Mouse (Mus musculus): ENCODE data around the gene Cyb5d1.

DNA sequence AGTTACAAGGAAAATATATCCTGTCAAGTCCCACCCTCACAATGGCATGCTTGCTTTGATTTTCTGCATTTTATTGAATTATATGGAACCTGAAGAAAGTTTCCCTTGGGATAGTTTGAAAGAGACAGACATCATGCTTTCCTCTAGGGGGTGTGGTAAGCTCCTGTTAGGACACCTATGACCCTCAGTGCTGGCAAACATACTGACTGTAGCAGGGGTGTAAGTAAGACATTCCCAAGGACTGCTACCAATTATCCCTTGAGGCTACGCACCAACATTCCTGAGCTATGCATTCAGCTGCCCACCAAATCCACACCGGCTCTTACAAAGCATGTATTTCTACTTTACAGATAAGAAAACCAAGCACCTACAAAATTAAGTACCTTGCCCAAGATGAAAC lies 33.0 kb downstream of the Cyb5d1 start:
- TF ChIP-seq EP300 (IDR thresholded peaks at IDR 0.05; ENCODE audit: insufficient read depth, low read depth, low read length) (no peak), POLR2A (IDR thresholded peaks at IDR 0.05; ENCODE audit: insufficient read depth, low read depth, low read length) (no peak), CTCF (IDR thresholded peaks at IDR 0.05) (0 out of 2 replicates have a peak, but pooled peaks have one; percentile 2)

Data from heart, adult 2 months (tissue).